Mouse (Mus musculus) ES-E14 (cell line): ENCODE data around the gene Cyth4. TPM values are rescaled to one million over a fixed set of nuclear protein-coding genes. Genes with fewer than 3 reads are reported as not detected.

Experiments used
- DNase-seq: peaks from one replicate; pipeline ENCODE4 v3.0.0-alpha.2; 2013; ENCODE audit warnings: low read depth, low spot score
- H3K27ac ChIP-seq: 2 replicates; pipeline ENCODE4 v1.5.1; 2012; ENCODE audit warnings: low read depth, mild to moderate bottlenecking, low read length, moderate library complexity, mixed read lengths; ENCODE audit not compliant: poor library complexity, insufficient read depth, severe bottlenecking
- H3K36me3 ChIP-seq: 2 replicates; pipeline ENCODE4 v1.6.1; 2012; ENCODE audit warnings: mild to moderate bottlenecking, low read length, moderate library complexity, mixed read lengths; ENCODE audit not compliant: control insufficient read depth, poor library complexity, insufficient read depth, severe bottlenecking
- H3K4me1 ChIP-seq, 2 experiments: fragments of 150-350 bp in 1 of 2; sonication (generic) in 1 of 2; 2 replicates each; pipeline ENCODE4 v1.6.1; 2012; ENCODE audit warnings: low read length in 2 of 2, mild to moderate bottlenecking in 1 of 2, mixed read lengths in 1 of 2; ENCODE audit not compliant: control insufficient read depth in 2 of 2, insufficient read depth in 2 of 2, poor library complexity in 1 of 2
- H3K4me3 ChIP-seq, 2 experiments: fragments of 150-350 bp in 1 of 2; sonication (generic) in 1 of 2; 2 replicates each; pipeline ENCODE4 v1.5.1; 2012; ENCODE audit warnings: low read length in 2 of 2, low read depth in 1 of 2, mild to moderate bottlenecking in 1 of 2, mixed read lengths in 1 of 2; ENCODE audit not compliant: insufficient read depth in 1 of 2, poor library complexity in 1 of 2, severe bottlenecking in 1 of 2
- H3K9ac ChIP-seq: 2 replicates; pipeline ENCODE4 v1.6.1; 2012; ENCODE audit warnings: low read depth, mild to moderate bottlenecking, low read length, mixed read lengths; ENCODE audit not compliant: poor library complexity, insufficient read depth, severe bottlenecking
- H3K9me3 ChIP-seq: fragments of 150-350 bp; sonication (generic); 2 replicates; pipeline ENCODE4 v1.6.1; 2012; ENCODE audit warnings: low read depth, mild to moderate bottlenecking, low read length; ENCODE audit not compliant: control insufficient read depth, insufficient read depth
- CHD2 ChIP-seq: IDR thresholded peaks from 2 replicates; pipeline ENCODE4 v1.6.1; 2014; ENCODE audit warnings: mild to moderate bottlenecking, low read depth, low read length, inconsistent platforms
- HCFC1 ChIP-seq: IDR thresholded peaks from 2 replicates; pipeline ENCODE4 v1.6.1; 2012; ENCODE audit warnings: low read length, inconsistent platforms, borderline replicate concordance; ENCODE audit not compliant: insufficient read depth
- MAFK ChIP-seq: IDR thresholded peaks from 2 replicates; pipeline ENCODE4 v1.6.1; 2014; ENCODE audit warnings: mild to moderate bottlenecking, low read depth, low read length, inconsistent platforms; ENCODE audit not compliant: insufficient read depth
- ZC3H11A ChIP-seq: IDR thresholded peaks from 2 replicates; pipeline ENCODE4 v1.6.1; 2012; ENCODE audit warnings: low read depth, mild to moderate bottlenecking, inconsistent platforms, low read length, borderline replicate concordance
- ZNF384 ChIP-seq: IDR thresholded peaks from 2 replicates; pipeline ENCODE4 v1.6.1; 2012; ENCODE audit warnings: low read depth, low read length, inconsistent platforms
- in situ Hi-C, 2 experiments: fragments of 600-800 bp; cut with MboI; formaldehyde crosslinking; loops; one replicate each; pipeline ENCODE4 v1.15.1; 2025; ENCODE audit warnings: low sequenced_read_pairs in 2 of 2, inconsistent platforms in 1 of 2; ENCODE audit not compliant: unreplicated experiment in 2 of 2
- total RNA-seq: library from RNA; depleted of rRNA; stranded (reverse); fragments of 300-350 nt; gene quantifications from 2 replicates; pipeline ENCODE4 v1.2.3, GENCODE M21; 2012

Gene Cyth4
- total RNA-seq, 1 experiment = 2.3 TPM

GRCm38 (mm10) chr15:78592452-78592968, 4.3 kb upstream of the Cyth4 start:
- TF ChIP-seq ZNF384 (no peak), ZC3H11A (no peak), MAFK (no peak), CHD2 (no peak), HCFC1 (no peak)
- in situ Hi-C loops = no loop called here
- H3K36me3 ChIP-seq = no peaks in the 10 kb centered on the region
- peaks cover 0 to 8% of the 10 kb centered on the region in 2 experiments; a peak in 1 of 4 replicates for H3K4me1 ChIP-seq
- H3K9ac ChIP-seq = no peak overlapping the region
- H3K27ac ChIP-seq = no peak overlapping the region
- no peak overlapping the region for H3K4me3 ChIP-seq
- no peaks in the 10 kb centered on the region for H3K9me3 ChIP-seq
- no peak for DNase-seq

DNA sequence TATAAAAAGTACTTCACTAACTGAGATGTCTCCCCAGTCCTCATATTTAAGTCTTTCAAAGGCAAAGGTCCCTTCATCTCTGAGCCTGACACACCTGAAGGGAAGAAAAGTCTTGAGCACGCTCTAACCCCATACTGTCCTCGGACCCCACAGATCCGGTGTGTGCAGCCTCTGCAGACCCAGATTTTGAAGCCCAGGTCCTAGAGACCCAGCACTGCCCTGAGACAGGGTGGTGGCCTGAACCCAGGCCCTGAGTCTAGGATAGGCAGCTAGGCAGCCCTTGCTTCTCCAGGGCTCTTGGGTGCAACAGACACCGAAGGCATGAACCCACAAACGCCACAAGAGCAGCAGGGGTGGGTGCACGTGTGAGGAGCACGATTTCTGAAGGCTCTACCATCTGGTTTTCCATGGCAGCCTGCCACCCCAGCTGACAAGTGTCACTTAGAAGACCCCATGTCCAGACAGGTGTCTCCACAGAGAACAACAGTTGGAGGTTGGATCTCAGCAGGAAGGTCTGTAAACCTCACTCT, 2.9 kb upstream of the Cyth4 start:
- H3K9ac ChIP-seq = no peak overlapping the region
- no peak for DNase-seq
- H3K9me3 ChIP-seq = no peaks in the 10 kb centered on the region
- TF ChIP-seq CHD2 (no peak), MAFK (no peak), ZC3H11A (no peak), HCFC1 (no peak), ZNF384 (no peak)
- H3K36me3 ChIP-seq = no peaks in the 10 kb centered on the region
- peaks cover 0 to 8% of the 10 kb centered on the region in 2 experiments; a peak in 1 of 4 replicates for H3K4me1 ChIP-seq
- in situ Hi-C loops = no loop called here
- H3K27ac ChIP-seq = no peak overlapping the region
- H3K4me3 ChIP-seq = no peak overlapping the region

GRCm38 (mm10) chr15:78594831-78595230, 2.0 kb upstream of the Cyth4 start:
- H3K4me1 ChIP-seq = peaks cover 0 to 7% of the 10 kb centered on the region in 2 experiments; a peak in 1 of 4 replicates
- TF ChIP-seq ZNF384 (no peak), ZC3H11A (no peak)
- no peak overlapping the region for H3K4me3 ChIP-seq
- H3K9ac ChIP-seq = no peak overlapping the region
- H3K9me3 ChIP-seq = no peaks in the 10 kb centered on the region
- no peak overlapping the region for H3K27ac ChIP-seq
- no peaks in the 10 kb centered on the region for H3K36me3 ChIP-seq
- DNase-seq = no peak
- in situ Hi-C loops = no loop called here

GRCm38 (mm10) chr15:78595468-78595867, 1.4 kb upstream of the Cyth4 start:
- H3K36me3 ChIP-seq = no peaks in the 10 kb centered on the region
- no peaks in the 10 kb centered on the region for H3K9me3 ChIP-seq
- in situ Hi-C loops = no loop called here
- H3K9ac ChIP-seq = no peak overlapping the region
- no peak for DNase-seq
- no peak overlapping the region for H3K27ac ChIP-seq
- H3K4me1 ChIP-seq = peaks cover 0 to 7% of the 10 kb centered on the region in 2 experiments; a peak in 1 of 4 replicates
- TF ChIP-seq ZNF384 (no peak), MAFK (no peak), ZC3H11A (no peak)
- no peak overlapping the region for H3K4me3 ChIP-seq

DNA sequence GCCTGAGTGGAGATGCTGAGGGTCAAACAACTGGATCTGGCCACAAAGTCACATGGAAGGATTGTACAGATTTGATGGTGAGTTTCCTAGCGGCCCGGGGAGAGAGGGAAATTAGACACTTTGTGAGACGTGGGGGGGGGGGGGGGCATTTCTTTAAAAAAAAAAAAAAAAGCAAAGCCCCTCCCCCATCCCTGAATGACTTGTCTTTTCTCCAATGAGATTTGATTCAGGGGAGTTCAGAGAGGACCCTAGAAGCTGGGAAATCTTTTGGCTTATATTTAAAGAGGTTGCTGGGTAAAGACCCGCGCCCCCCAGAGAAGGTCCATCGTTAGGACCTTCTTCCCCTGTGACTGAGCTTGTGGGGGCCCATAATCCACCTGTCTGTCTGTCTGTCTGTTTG, 343 bp upstream of the Cyth4 start:
- Histone ChIP-seq H3K4me1 (peaks cover 0 to 4% of the 10 kb centered on the region in 2 experiments; a peak in 1 of 4 replicates), H3K9me3 (no peaks in the 10 kb centered on the region), H3K4me3 (no peak overlapping the region), H3K36me3 (no peaks in the 10 kb centered on the region), H3K9ac (no peak overlapping the region), H3K27ac (no peak overlapping the region)
- TF ChIP-seq ZNF384 = peak; percentile 74; the same call in 1 of the 2 replicates
- no peak for TF ChIP-seq ZC3H11A
- DNase-seq = no peak
- in situ Hi-C loops = no loop called here
